Mouse (Mus musculus): ENCODE data around the gene Mgat1.
"Not testable (repeated sequence)": the region's sequence is repeated elsewhere in the genome, so short reads cannot be mapped to it uniquely, and the experiment has no call there.

Gene Mgat1

DNA sequence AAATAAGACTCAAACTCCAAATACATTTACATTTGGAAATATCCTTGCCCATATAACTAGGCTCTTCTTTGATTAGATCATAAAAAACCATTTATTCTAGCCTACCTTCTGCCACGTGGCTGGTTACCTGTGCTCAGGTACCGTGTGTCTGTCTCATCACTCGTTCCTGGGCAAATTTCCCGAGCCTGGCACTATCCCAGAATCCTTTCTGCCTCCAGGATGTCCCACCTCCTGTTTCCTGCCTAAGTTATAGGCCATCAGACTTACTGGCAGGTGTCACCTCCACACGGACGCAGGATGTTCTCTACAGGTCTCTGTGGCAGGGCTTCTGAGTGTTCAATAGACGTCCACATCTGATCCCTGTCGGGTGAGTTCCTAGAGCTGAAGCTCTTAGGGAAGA lies 21.1 kb downstream of the Mgat1 start:
- no peak for DNase-seq

DNA sequence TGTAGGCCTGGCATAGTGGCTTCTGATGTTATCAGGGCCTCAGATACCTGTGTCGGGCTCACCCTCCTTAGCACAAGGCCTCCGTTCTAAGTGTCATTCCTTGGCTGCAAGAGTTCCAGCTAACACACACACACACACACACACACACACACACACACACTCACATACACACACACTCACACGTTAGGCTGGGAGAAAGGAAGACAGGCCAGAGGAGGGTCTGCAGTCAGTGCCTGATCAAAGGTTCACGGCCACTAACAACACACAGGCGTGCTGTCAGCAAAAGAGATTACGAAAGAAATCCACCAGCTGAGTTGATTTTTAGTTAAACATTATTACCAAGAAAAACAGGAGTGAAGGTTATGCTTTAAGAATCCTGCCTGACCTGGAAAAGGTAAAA lies 22.7 kb downstream of the Mgat1 start:
- no peak for DNase-seq

DNA sequence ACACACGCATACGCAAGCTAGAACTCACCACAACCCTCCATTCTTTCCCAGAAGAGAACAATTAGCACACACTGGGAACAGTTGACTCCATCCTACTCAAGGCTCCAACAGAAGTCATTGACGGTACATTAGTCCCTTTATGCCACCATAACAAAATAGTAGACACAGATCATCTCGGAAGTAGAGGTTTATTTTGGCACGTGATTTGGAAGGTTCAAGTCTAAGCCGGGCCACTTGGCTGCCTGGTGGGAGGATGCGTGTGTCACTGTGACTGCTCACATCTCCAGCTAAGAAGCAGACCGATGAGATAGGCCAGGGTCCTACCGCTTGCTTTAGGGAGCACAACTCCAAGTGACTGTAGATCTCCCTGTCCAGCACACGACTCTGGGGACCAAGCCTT lies 23.3 kb downstream of the Mgat1 start:
- no peak for DNase-seq

DNA sequence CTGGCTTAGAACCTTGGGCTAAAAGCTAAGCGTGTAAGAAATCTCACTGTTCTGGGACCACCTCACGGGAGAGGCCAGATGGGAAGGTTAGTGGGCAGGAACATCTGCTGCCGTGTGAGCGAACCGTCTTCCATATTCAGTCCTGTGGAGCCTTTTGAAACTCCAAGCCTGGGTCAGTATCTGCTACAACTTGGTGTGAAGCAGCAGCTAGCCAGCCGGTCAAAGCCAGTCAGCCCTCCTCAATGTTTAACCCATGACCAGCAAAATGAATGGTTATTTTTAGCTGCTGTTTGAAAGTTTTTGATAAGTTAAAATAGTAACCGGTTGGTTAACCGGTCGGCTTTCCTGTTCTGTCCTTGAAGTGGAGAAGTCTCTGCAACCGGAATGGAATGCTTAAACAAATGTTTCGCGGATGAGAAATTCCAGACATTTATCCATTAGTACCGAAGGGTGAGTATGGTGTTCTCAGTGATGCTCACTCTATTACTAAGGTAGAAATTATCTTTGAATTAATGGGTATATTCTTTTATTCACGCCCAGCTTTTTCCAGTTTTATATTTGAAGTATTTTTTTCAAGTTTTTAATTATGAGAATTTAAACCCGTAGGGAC lies 24.1 kb downstream of the Mgat1 start:
- no peak for DNase-seq

DNA sequence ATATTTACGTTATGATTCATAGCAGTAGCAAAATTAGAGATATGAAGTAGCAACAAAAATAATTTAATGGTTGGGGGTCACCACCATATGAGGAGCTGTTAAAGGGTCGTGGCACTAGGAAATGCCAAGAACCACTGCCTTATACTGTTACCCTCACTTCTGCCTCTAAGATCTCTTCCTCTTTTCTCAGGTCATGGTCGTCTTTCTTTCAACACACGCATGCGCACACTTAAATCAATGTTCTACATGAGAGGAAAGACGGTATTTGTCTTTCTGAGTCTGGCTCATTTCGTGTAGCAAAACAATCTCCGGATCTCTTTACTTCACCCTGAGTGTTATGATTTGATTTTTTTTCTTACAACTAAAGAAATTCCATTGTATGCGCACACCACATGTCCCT lies 25.8 kb downstream of the Mgat1 start:
- no peak for DNase-seq

DNA sequence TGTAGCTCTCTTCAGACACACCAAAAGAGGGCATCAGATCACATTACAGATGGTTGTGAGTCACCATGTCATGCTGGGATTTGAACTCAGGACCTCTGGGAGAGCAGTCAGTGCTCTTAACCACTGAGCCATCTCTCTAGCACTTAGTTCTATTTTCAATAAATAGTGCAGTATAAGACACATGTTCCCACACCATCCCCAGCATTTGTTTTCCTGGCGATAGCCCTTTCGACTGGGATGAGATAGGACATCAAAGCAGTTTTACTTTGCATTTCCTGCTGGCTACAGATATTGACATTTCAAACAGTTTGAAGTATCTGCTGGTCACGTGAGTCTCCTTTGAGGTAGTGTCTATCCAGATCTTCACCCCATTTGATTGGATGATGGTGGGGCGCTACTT lies 26.4 kb downstream of the Mgat1 start:
- DNase-seq: no peak

DNA sequence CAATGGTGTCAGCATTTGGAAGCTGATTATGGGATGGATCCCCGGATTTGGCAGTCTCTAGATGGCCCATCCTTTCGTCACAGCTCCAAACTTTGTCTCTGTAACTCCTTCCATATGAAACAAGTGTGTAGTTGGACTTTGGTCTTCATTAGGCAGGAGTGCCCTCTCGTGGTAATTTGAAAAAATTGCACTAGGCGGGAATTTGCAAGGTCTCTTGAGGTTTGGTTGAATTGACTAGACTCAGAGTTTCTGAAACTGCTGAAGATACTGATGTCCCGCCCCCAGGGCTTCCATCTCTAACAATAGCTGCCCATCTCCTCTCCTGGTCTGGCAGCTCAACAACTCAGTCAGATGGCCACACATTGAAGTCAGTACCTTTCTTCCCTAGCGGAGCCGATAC lies 27.3 kb downstream of the Mgat1 start:
- DNase-seq: peak; percentile 65

DNA sequence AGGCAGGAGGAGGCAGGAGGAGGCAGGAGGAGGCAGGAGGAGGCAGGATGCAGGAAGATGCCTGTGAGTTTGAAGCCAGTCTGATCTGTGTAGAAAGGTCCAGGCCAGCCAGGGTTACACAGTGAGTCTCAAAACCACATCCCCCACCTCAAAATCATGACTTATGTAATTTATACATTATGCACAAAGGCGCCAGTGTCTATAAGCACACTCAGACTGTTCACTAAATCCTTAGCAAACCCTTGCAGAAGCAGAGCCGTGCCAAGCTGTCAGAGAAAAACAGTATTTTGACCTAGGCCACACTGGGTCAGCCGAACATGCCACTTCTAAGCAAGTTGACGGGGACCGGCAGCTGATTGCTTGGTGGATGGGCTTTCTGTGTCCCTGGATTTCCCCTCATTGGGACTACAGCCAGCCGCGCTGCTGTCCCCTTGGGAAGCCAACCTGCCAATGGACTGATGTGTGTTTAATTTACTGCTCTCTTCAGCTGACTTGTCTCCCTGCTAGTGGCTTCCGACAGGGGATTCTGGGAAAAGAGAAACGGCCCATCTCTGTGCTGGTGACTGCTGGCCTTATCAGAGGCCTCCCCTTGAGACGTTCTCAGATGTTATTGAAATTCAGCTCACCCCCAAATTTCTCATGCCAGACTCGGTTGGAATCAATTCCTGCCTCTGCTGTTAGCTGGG lies 30.0 kb downstream of the Mgat1 start:
- no peak for DNase-seq

DNA sequence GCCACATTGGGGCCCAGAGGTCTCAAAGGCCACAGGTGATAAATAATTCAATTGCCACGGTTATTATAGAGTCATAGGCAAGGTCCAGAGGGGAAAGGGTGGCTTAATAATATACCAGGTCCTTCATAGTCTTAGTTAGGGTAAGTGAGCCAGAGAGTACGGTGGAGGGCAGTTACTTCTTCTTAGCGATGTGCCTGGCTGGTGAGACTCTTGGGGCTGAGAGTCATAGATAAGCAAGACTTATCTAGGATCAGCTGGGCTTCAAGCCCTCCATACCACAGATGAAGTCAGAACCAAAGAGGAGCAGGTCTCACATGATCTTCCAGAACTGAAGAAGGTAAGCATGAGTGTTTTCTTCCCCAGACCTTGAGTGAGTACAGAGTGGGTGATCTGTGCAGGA lies 34.2 kb downstream of the Mgat1 start, which contains the start of gene Olfr1393:
TSS of gene Olfr1393 (plus strand) at position 83 of the 400 bp plus-strand sequence.
- DNase-seq: no peak

DNA sequence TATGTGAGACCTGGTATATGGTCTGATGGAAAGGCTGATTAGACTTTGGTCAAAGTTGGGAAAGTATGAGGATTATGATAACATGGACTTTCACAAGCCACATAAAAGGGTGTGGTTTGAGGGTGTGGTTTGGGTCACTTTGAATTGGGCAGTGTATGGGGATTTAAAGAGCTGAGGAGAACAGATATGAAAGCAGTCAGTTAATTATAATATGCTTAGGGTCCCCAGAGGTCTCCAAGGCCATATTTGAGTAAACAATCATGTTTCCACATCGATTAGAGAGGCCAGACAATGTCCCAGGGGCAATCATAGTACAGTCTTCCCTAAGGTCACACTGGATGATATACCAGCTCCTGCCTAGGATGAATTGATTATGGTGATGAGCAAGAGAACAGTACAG lies 41.0 kb downstream of the Mgat1 start, which contains the start of gene Olfr1392:
TSS of gene Olfr1392 (plus strand) at position 301 of the 400 bp plus-strand sequence.
- DNase-seq: not testable (repeated sequence)

DNA sequence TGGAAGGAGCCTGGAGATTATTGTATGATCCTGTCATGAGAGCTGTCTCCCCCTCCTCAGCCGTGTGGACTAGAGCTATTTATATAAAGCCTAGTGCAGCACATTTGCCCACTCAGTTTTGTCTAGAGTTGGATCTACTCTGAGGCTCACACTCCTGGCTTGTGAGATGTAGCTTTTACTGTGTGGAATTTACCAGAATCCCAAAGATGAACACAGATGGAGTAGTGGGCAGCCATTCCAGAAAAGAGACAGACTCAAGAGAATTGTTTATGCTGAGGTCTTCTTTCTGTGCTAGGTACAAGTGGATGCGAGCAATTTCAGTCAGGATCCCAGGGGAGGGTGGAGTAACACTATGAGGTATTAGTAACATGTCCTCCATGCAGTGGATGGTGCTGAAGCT lies 43.3 kb downstream of the Mgat1 start:
- no peak for DNase-seq

DNA sequence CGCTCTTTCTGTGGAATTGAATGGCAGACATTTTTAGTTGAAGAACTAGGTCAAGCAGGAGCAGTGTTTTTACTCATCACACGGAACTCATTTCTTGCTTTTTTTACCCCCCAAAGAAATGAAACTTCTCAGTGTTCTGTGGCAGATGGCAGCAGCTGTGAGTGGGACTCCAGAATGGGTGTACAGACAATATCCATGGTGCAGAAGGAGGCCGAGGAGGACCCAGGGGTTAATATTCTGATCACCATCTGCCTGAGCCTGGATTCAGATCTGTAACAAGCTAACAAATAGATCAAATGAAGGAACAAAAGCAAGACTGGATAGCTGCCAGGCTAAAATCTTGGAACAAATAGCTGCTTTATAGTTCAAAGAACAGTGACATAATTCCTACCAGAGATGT lies 48.8 kb downstream of the Mgat1 start:
- DNase-seq: no peak

DNA sequence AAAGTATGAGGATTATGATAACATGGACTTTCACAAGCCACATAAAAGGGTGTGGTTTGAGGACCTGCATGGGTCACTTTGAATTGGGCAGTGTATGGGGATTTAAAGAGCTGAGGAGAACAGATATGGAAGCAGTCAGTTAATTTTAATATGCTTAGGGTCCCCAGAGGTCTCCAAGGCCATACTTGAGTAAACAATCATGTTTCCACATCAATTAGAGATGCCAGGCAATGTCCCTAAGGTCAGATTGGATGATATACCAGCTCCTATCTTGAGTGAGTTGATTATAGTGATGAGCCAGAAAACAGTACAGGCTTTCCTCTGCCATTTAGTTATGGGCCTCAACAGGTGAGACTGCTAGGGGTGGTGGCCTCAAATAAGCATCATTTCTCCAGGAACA lies 60.5 kb downstream of the Mgat1 start, which contains the start of gene Olfr10:
TSS of gene Olfr10 (plus strand) at position 301 of the 400 bp plus-strand sequence.
- no peak for DNase-seq

DNA sequence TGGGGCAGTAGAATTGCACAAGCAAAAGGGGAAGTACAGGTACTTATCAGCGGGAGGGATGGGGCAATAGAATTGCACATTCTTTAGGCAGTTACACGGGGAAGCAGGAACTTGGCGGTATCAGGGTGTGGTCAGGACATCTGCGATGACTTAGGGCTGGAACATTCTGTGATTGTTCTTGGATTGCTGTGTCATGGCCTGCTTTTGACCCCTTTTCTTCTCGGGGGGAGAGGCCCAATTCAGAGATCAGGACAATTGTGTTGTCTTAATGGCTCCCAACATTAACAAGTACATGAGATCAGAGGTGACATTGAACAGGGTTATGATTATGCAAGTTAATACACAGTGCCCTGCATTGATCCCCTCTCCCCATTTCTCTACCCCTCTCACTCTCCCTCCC lies 64.6 kb downstream of the Mgat1 start:
- DNase-seq: not testable (repeated sequence)

Measured in lung, postnatal 10 days (tissue).